Mouse (Mus musculus) G1E (cell line): ENCODE results near the gene Cp. TPM values are rescaled to one million over a fixed set of nuclear protein-coding genes. Genes with fewer than 3 reads are reported as not detected.

Source experiments
- ATAC-seq: 2 replicates; pipeline ENCODE4 v1.8.0; 2016; ENCODE audit warnings: mild to moderate bottlenecking; ENCODE audit not compliant: insufficient number of reproducible peaks, poor library complexity, low FRiP score, severe bottlenecking; ENCODE audit errors: extremely low read depth
- DNase-seq: peaks from one replicate; pipeline ENCODE4 v3.0.0; 2012; ENCODE audit warnings: low spot score
- H3K27me3 ChIP-seq: 2 replicates; pipeline ENCODE4 v1.6.1; 2012; ENCODE audit warnings: mild to moderate bottlenecking, low read length, inconsistent platforms; ENCODE audit not compliant: insufficient read depth
- H3K36me3 ChIP-seq: replicated peaks from 2 replicates; pipeline ENCODE3; 2012; ENCODE audit warnings: mild to moderate bottlenecking, inconsistent platforms
- H3K4me1 ChIP-seq: 2 replicates; pipeline ENCODE4 v1.6.1; 2012; ENCODE audit warnings: low read depth, low read length, inconsistent platforms, mixed read lengths; ENCODE audit not compliant: insufficient read depth
- H3K4me3 ChIP-seq: 2 replicates; pipeline ENCODE4 v1.5.1; 2012; ENCODE audit warnings: low read depth, mild to moderate bottlenecking, inconsistent platforms, low read length, moderate library complexity, mixed read lengths
- H3K9me3 ChIP-seq: replicated peaks from 2 replicates; pipeline ENCODE4 v1.6.1; 2012; ENCODE audit warnings: inconsistent platforms
- CTCF ChIP-seq: IDR thresholded peaks from 2 replicates; pipeline ENCODE4 v1.5.1; 2012; ENCODE audit warnings: low read depth, low read length, inconsistent platforms, mixed read lengths
- GATA1 ChIP-seq: IDR thresholded peaks from 2 replicates; pipeline ENCODE4 v1.6.1; 2012; ENCODE audit warnings: borderline replicate concordance, low read length, inconsistent platforms, mixed read lengths
- GATA2 ChIP-seq: IDR thresholded peaks from 2 replicates; pipeline ENCODE4 v1.6.1; 2012; ENCODE audit warnings: low read depth, low read length, inconsistent platforms, borderline replicate concordance
- POLR2AphosphoS5 ChIP-seq: IDR thresholded peaks from 2 replicates; pipeline ENCODE4 v1.6.1; 2012; ENCODE audit warnings: low read depth, low read length, inconsistent platforms; ENCODE audit not compliant: insufficient replicate concordance
- TAL1 ChIP-seq: conservative IDR thresholded peaks from 2 replicates; pipeline ENCODE4 v1.6.1; 2012; ENCODE audit warnings: low read depth, low read length, inconsistent platforms, mixed read lengths
- polyA plus RNA-seq: library from polyadenylated mRNA; stranded (reverse); fragments of >175 nt; gene quantifications from 2 replicates; pipeline ENCODE4 v1.2.3, GENCODE M21; 2012
- total RNA-seq, 2 experiments: library from RNA; stranded (forward) in 1 of 2; stranded (reverse) in 1 of 2; fragments of 200-1000 nt in 1 of 2; fragments of >200 nt in 1 of 2; fragmentation: Nextera tagmentation in 1 of 2; gene quantifications; 2 replicates each; pipeline ENCODE4 v1.2.3; 2014 to 2017

Cp gene
- total and polyA plus RNA-seq, 3 experiments, result 0.16 to 1.6 TPM; not detected in 1

GRCm38 (mm10) chr3:20057306-20058196, 100.7 kb downstream of the Cp start, which contains the start of gene Hltf:
Hltf (plus strand) TSS chr3:20057811.
- Histone ChIP-seq H3K27me3 (no peaks in the 10 kb centered on the region), H3K4me1 (peaks cover 7% of the 10 kb centered on the region), H3K9me3 (no peaks in the 10 kb centered on the region), H3K4me3 (peak within 1 kb of the TSS; percentile 85), H3K36me3 (peaks cover 9% of the 10 kb centered on the region)
- DNase-seq (peak; percentile 96), ATAC-seq (peak; percentile 100)
- TF ChIP-seq GATA1 (no peak), GATA2 (no peak), TAL1 (no peak), POLR2AphosphoS5 (no peak), CTCF (no peak)

GRCm38 (mm10) chr3:20058197-20058541, 101.3 kb downstream of the Cp start:
- Histone ChIP-seq H3K27me3 (no peaks in the 10 kb centered on the region), H3K4me1 (peaks cover 7% of the 10 kb centered on the region), H3K4me3 (peak overlapping the region; percentile 85), H3K36me3 (peaks cover 14% of the 10 kb centered on the region), H3K9me3 (no peaks in the 10 kb centered on the region)
- ATAC-seq (no peak), DNase-seq (no peak)
- TF ChIP-seq GATA1, result no peak
- TF ChIP-seq CTCF, result no peak
- TF ChIP-seq GATA2, result no peak
- TF ChIP-seq TAL1, result no peak
- no peak for TF ChIP-seq POLR2AphosphoS5

Other genes with a start within 250 kb of the Cp start
- 27.5 and 32.2 TPM in 2 replicates for gene Hps3, start 78.3 kb downstream of the Cp start, total RNA-seq (2014; fragmentation: Nextera tagmentation)
- gene Hps3, start 78.3 kb downstream of the Cp start, total RNA-seq (2017), result 39.1 and 39.3 TPM in 2 replicates
- gene Hps3, start 78.3 kb downstream of the Cp start, polyA plus RNA-seq, result 15.0 and 16.3 TPM in 2 replicates
- gene Hltf, start 100.8 kb downstream of the Cp start, total RNA-seq (2014; fragmentation: Nextera tagmentation), result 71.0 and 85.2 TPM in 2 replicates
- gene Hltf, start 100.8 kb downstream of the Cp start, total RNA-seq (2017), result 75.7 and 85.0 TPM in 2 replicates
- 14.2 and 15.6 TPM in 2 replicates for gene Hltf, start 100.8 kb downstream of the Cp start, polyA plus RNA-seq
- not detected in 2 replicates for gene Gyg, start 198.3 kb downstream of the Cp start, total RNA-seq (2014; fragmentation: Nextera tagmentation)
- gene Gyg, start 198.3 kb downstream of the Cp start, total RNA-seq (2017), result not detected in 2 replicates
- not detected in 2 replicates for gene Gyg, start 198.3 kb downstream of the Cp start, polyA plus RNA-seq